Mouse (Mus musculus) MEL (cell line): Measurements from ENCODE around the gene Gm49325.
A peak's percentile ranks its signal among the peaks of the same experiment; 100 is the strongest.

Experiments used
- CHD2 ChIP-seq: IDR thresholded peaks from 2 replicates; pipeline ENCODE4 v1.6.1; 2011; ENCODE audit warnings: low read length, improper control_type of control experiment
- CTCF ChIP-seq, 3 experiments: IDR thresholded peaks in 2 of 3; conservative IDR thresholded peaks in 1 of 3; 2 replicates each; pipeline ENCODE4 v1.5.1; 2011 to 2012; ENCODE audit warnings: low read length in 3 of 3, low read depth in 2 of 3, mild to moderate bottlenecking in 2 of 3, improper control_type of control experiment in 1 of 3, inconsistent platforms in 1 of 3, mixed read lengths in 1 of 3, moderate library complexity in 1 of 3; ENCODE audit not compliant: control insufficient read depth in 1 of 3, insufficient read depth in 1 of 3, poor library complexity in 1 of 3, severe bottlenecking in 1 of 3
- ETS1 ChIP-seq: IDR thresholded peaks from 2 replicates; pipeline ENCODE4 v1.6.1; 2012; ENCODE audit warnings: low read depth, mild to moderate bottlenecking, inconsistent platforms, low read length, improper control_type of control experiment, moderate library complexity
- MYC ChIP-seq: IDR thresholded peaks from 2 replicates; pipeline ENCODE4 v1.6.1; 2011; ENCODE audit warnings: low read depth, mild to moderate bottlenecking, low read length, improper control_type of control experiment, moderate library complexity
- POLR2A ChIP-seq, 2 experiments: IDR thresholded peaks; 2 replicates each; pipeline ENCODE4 v1.6.1; 2011 to 2012; ENCODE audit warnings: low read length in 2 of 2, mild to moderate bottlenecking in 2 of 2, control low read depth in 1 of 2, improper control_type of control experiment in 1 of 2, low read depth in 1 of 2, moderate library complexity in 1 of 2; ENCODE audit not compliant: control insufficient read depth in 1 of 2, insufficient read depth in 1 of 2, poor library complexity in 1 of 2
- POLR2AphosphoS2 ChIP-seq: IDR thresholded peaks from 2 replicates; pipeline ENCODE4 v1.6.1; 2011; ENCODE audit warnings: low read length, improper control_type of control experiment
- SIN3A ChIP-seq: IDR thresholded peaks from 2 replicates; pipeline ENCODE4 v1.6.1; 2012; ENCODE audit warnings: low read length, improper control_type of control experiment, inconsistent platforms
- USF1 ChIP-seq: IDR thresholded peaks from 2 replicates; pipeline ENCODE4 v1.6.1; 2014; ENCODE audit warnings: low read depth, mild to moderate bottlenecking, inconsistent platforms, low read length, improper control_type of control experiment, moderate library complexity
- ZMIZ1 ChIP-seq: IDR thresholded peaks from 2 replicates; pipeline ENCODE4 v1.6.1; 2012; ENCODE audit warnings: low read depth, mild to moderate bottlenecking, inconsistent platforms, low read length, improper control_type of control experiment, moderate library complexity

DNA sequence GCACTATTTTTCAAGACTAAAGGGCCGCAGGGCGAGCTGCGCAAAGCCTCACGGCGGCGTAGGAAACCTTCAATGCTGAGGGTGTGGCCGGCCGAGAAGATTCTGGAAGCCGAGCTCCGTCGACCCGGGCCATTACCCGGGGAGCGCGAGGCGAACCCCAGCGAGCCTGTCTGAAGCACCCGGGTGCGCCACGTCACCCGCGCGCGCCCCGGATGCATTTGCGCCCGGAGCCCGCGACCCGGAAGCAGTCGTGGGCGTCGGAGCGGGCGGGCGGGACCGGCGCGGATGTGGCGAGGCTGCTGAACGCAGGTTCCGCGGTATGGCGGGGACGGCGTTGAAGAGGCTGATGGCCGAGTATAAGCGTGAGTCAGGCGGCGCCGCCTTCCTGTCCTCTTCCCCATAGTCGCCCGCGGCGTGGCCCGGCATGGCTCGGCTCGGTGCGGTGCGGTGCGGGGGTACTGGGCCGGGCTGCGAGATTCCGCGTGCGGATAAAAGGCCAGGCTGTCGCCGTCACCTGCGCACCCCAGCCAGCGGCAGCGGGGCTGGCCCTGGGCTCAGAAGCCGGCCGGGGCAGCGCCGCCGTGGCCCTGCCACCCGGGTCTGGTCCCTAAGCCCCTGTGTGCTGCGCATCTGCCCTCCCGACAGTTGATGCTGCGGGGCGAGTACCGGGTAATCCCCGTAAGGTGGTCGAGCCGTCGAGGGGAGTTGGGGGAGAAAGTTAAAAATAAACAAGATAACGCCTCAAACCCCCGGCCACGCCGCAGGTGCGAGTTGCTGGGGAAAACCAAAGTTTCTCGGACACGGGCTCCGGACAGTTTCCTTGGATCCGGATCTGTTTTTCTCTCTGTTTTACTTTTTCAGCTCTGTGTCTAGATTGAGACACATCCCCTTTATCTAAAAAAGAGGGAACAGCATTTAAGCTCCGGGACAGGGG lies 16.3 kb downstream of the Gm49325 start, which contains the start of gene Ube2g2:
- peak; percentile 54 to 85; a peak in 2 of 4 replicates for TF ChIP-seq POLR2A (IDR thresholded peaks at IDR 0.05; ENCODE audit: control insufficient read depth in 1 of 2, insufficient read depth in 1 of 2, low read depth in 1 of 2, low read length in 2 of 2, poor library complexity in 1 of 2)
- no peak for TF ChIP-seq CTCF (IDR thresholded peaks at IDR 0.05 in 2 of 3, conservative IDR thresholded peaks at IDR 0.05 in 1 of 3; ENCODE audit: control insufficient read depth in 1 of 3, insufficient read depth in 1 of 3, low read depth in 2 of 3, low read length in 3 of 3, poor library complexity in 1 of 3, severe bottlenecking in 1 of 3)
- TF ChIP-seq MYC: 0 out of 2 replicates have a peak, but pooled peaks have one; percentile 64
- peak; percentile 66 for TF ChIP-seq SIN3A
- TF ChIP-seq POLR2AphosphoS2: peak; percentile 97
- no peak for TF ChIP-seq ETS1
- TF ChIP-seq CHD2: peak; percentile 57
- peak; percentile 54; the same call in 1 of the 2 replicates for TF ChIP-seq ZMIZ1
- TF ChIP-seq USF1: peak; percentile 40; the same call in 1 of the 2 replicates
